Mouse (Mus musculus): Measurements from ENCODE around the gene Lat2. TPM values are rescaled to one million over a fixed set of nuclear protein-coding genes. Genes with fewer than 3 reads are reported as not detected.

Gene Lat2
- polyA plus RNA-seq, 1 experiment from 2014 or later = 1.3 TPM

DNA sequence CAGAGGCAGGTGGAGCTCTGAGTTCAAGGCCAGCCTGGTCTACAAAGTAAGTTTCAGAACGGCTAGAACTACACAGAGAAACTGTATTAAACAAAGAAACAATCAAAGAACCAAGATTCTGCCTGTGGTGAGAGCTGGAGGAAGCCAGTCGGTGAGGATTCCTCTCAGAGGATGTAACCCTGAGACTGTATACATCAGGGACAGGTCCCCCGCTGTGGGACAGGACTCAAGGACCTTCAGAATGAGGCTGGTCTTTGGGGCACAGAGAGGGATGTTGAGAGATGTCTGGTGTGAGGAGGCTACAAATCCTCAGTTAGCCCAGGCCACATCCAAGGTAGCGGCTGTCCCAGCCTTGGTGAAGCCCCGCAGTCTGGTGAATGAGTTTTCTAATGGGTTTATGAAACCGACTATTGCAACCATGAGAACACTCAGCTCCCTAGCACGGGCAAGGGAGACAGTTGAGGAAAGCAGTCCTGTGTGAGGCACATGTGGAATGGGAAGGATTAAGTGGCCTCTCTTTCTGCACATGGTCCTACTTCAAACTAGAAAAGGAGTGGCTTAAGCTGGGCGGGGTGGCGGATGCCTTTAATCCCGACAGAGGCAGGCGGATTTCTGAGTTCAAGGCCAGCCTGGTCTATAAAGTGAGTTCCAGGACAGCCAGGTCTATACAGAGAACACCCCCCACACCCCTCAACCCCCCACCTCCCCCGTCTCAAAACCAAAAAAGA lies 4.7 kb downstream of the Lat2 start:
- DNase-seq (ENCODE audit: low spot score) (no peak), ATAC-seq (ENCODE audit: insufficient number of reproducible peaks, low FRiP score, low TSS enrichment, low read depth) (no peak)

GRCm38 (mm10) chr5:134607121-134607520 lies 7.7 kb downstream of the Lat2 start:
- Histone ChIP-seq H3K27me3 (ENCODE audit: control insufficient read depth, insufficient read depth, low read length) (no peaks in the 10 kb centered on the region), H3K27ac (replicated peaks; ENCODE audit: low read depth, low read length) (no peak overlapping the region), H3K9me3 (ENCODE audit: control insufficient read depth, low read length) (no peaks in the 10 kb centered on the region), H3K36me3 (ENCODE audit: control insufficient read depth, insufficient read depth, low read length) (no peaks in the 10 kb centered on the region), H3K9ac (ENCODE audit: low read length) (no peak overlapping the region), H3K4me1 (ENCODE audit: control insufficient read depth, insufficient read depth, low read length) (no peaks in the 10 kb centered on the region), H3K4me2 (ENCODE audit: low read depth, severe bottlenecking) (no peak overlapping the region), H3K4me3 (ENCODE audit: low read depth, low read length) (no peak overlapping the region)
- 72% methylated on average over 5 of the region's 5 CpGs for WGBS
- ATAC-seq (ENCODE audit: insufficient number of reproducible peaks, low FRiP score, low TSS enrichment, low read depth) (no peak), DNase-seq (ENCODE audit: low spot score) (no peak)

More for the DNA sequence above, 4.7 kb downstream of the Lat2 start:
- 85% methylated on average over 12 of the region's 12 CpGs for WGBS
- Histone ChIP-seq H3K4me3 (ENCODE audit: low read depth, low read length) (no peak overlapping the region), H3K36me3 (ENCODE audit: control insufficient read depth, insufficient read depth, low read length) (no peaks in the 10 kb centered on the region), H3K4me1 (ENCODE audit: control insufficient read depth, insufficient read depth, low read length) (no peaks in the 10 kb centered on the region), H3K27ac (replicated peaks; ENCODE audit: low read depth, low read length) (no peak overlapping the region), H3K9ac (ENCODE audit: low read length) (no peak overlapping the region), H3K27me3 (ENCODE audit: control insufficient read depth, insufficient read depth, low read length) (no peaks in the 10 kb centered on the region), H3K9me3 (ENCODE audit: control insufficient read depth, low read length) (no peaks in the 10 kb centered on the region), H3K4me2 (ENCODE audit: low read depth, severe bottlenecking) (no peak overlapping the region)

GRCm38 (mm10) chr5:134606314-134606713 lies 8.5 kb downstream of the Lat2 start:
- ATAC-seq (ENCODE audit: insufficient number of reproducible peaks, low FRiP score, low TSS enrichment, low read depth) = no peak
- no peaks in the 10 kb centered on the region for H3K36me3 ChIP-seq (ENCODE audit: control insufficient read depth, insufficient read depth, low read length)

DNA sequence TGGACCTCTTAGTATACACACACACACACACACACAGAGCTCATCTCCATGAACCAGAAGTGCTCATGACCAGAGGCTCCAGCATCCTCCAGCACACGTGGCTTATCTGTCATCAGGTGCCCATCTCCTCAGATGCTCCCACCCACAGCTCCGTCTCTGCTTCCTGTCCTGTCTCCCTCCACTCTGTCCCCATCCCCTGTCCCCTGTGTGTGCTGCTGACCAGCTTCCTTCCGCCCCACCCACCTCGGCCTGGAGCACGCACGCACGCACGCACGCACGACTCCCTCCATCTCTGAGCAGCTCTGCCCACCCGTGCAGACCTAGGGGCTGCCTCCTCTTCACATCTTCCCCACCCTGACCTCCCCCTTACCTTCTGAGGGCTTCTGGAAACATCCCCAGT lies 10.4 kb downstream of the Lat2 start:
- H3K4me1 ChIP-seq (ENCODE audit: control insufficient read depth, insufficient read depth, low read length) = 0 out of 2 replicates have a peak, but pooled peaks cover 4% of the 10 kb centered on the region
- no peak overlapping the region for H3K27ac ChIP-seq (replicated peaks; ENCODE audit: low read depth, low read length)
- H3K4me3 ChIP-seq (ENCODE audit: low read depth, low read length) = no peak overlapping the region
- H3K4me2 ChIP-seq (ENCODE audit: low read depth, severe bottlenecking) = no peak overlapping the region
- no peaks in the 10 kb centered on the region for H3K27me3 ChIP-seq (ENCODE audit: control insufficient read depth, insufficient read depth, low read length)
- H3K9ac ChIP-seq (ENCODE audit: low read length) = no peak overlapping the region
- no peak for ATAC-seq (ENCODE audit: insufficient number of reproducible peaks, low FRiP score, low TSS enrichment, low read depth)
- no peak for DNase-seq (ENCODE audit: low spot score)
- no peaks in the 10 kb centered on the region for H3K9me3 ChIP-seq (ENCODE audit: control insufficient read depth, low read length)
- H3K36me3 ChIP-seq (ENCODE audit: control insufficient read depth, insufficient read depth, low read length) = no peaks in the 10 kb centered on the region
- WGBS = 86% methylated on average over 11 of the region's 11 CpGs

More at GRCm38 (mm10) chr5:134606314-134606713, 8.5 kb downstream of the Lat2 start:
- Histone ChIP-seq H3K27me3 (ENCODE audit: control insufficient read depth, insufficient read depth, low read length) (no peaks in the 10 kb centered on the region), H3K4me2 (ENCODE audit: low read depth, severe bottlenecking) (no peak overlapping the region), H3K9me3 (ENCODE audit: control insufficient read depth, low read length) (no peaks in the 10 kb centered on the region), H3K27ac (replicated peaks; ENCODE audit: low read depth, low read length) (no peak overlapping the region), H3K9ac (ENCODE audit: low read length) (no peak overlapping the region), H3K4me1 (ENCODE audit: control insufficient read depth, insufficient read depth, low read length) (no peaks in the 10 kb centered on the region), H3K4me3 (ENCODE audit: low read depth, low read length) (no peak overlapping the region)
- DNase-seq (ENCODE audit: low spot score) = no peak

- H3K4me3 ChIP-seq (ENCODE audit: low read depth, low read length) = no peak overlapping the region
- DNase-seq (ENCODE audit: low spot score) (no peak), ATAC-seq (ENCODE audit: insufficient number of reproducible peaks, low FRiP score, low TSS enrichment, low read depth) (no peak)
- peaks cover 46% of the 10 kb centered on the region for H3K36me3 ChIP-seq (ENCODE audit: control insufficient read depth, insufficient read depth, low read length)
- 0 out of 2 replicates have a peak, but pooled peaks cover 4% of the 10 kb centered on the region for H3K4me1 ChIP-seq (ENCODE audit: control insufficient read depth, insufficient read depth, low read length)
- WGBS = 95% methylated on average over 10 of the region's 10 CpGs
- H3K4me2 ChIP-seq (ENCODE audit: low read depth, severe bottlenecking) = no peak overlapping the region
- H3K9ac ChIP-seq (ENCODE audit: low read length) = no peak overlapping the region
- H3K27ac ChIP-seq (replicated peaks; ENCODE audit: low read depth, low read length) = no peak overlapping the region
- H3K9me3 ChIP-seq (ENCODE audit: control insufficient read depth, low read length) = no peaks in the 10 kb centered on the region
- H3K27me3 ChIP-seq (ENCODE audit: control insufficient read depth, insufficient read depth, low read length) = no peaks in the 10 kb centered on the region
Observed at GRCm38 (mm10) chr5:134597711-134598110, 17.1 kb downstream of the Lat2 start.

DNA sequence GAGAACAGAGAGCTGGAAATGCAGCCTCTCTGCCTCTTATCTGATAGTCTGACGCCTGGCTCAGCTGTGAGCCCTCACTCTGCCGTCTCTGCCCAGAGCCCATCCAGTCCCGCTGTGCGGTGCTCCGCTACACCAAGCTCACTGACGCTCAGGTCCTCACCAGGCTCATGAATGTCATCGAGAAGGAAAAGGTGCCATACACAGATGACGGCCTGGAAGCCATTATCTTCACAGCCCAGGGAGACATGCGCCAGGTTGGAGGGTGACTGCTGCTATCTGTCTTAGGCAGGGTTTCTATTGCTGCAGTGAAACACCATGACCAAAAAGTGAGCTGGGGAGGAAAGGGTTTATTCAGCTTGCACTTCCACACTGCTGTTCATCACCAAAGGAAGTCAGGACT lies 21.7 kb downstream of the Lat2 start:
- H3K27ac ChIP-seq (replicated peaks; ENCODE audit: low read depth, low read length) = no peak overlapping the region

DNA sequence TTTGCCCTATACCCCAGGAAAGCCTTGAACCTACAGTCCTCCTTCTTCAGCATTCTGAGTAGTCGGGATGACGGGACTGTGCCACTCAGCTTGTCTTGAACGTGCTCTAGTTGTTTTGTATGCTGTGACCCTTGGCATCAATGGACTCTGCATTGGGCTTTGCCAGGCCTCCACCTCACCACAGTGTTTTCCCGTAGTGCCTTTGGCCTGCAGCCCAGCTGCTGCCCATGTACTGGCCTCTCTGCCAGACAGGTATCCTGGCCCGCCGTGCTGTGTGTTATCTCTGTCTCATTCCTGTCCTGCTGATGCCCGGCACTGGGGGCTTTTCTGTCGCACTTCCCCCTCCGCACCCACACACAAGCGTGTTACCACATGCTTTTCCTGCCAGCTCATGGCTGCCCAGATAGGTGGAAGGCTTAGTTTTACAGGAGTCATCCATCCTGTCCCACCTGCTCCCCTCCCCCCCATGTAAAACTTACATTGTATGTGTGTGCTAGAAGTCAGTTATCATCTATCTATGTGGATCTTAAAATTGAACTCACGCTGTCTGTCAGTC lies 22.7 kb downstream of the Lat2 start:
- DNase-seq (ENCODE audit: low spot score) (no peak), ATAC-seq (ENCODE audit: insufficient number of reproducible peaks, low FRiP score, low TSS enrichment, low read depth) (no peak)
- Histone ChIP-seq H3K27me3 (ENCODE audit: control insufficient read depth, insufficient read depth, low read length) (no peaks in the 10 kb centered on the region), H3K27ac (replicated peaks; ENCODE audit: low read depth, low read length) (no peak overlapping the region), H3K36me3 (ENCODE audit: control insufficient read depth, insufficient read depth, low read length) (peaks cover 50% of the 10 kb centered on the region), H3K9ac (ENCODE audit: low read length) (no peak overlapping the region), H3K4me1 (ENCODE audit: control insufficient read depth, insufficient read depth, low read length) (no peaks in the 10 kb centered on the region), H3K4me2 (ENCODE audit: low read depth, severe bottlenecking) (no peak overlapping the region), H3K4me3 (ENCODE audit: low read depth, low read length) (no peak overlapping the region), H3K9me3 (ENCODE audit: control insufficient read depth, low read length) (no peaks in the 10 kb centered on the region)
- 91% methylated on average over 11 of the region's 11 CpGs for WGBS

More for the DNA sequence above, 21.7 kb downstream of the Lat2 start:
- WGBS = 84% methylated on average over 9 of the region's 9 CpGs
- no peak for DNase-seq (ENCODE audit: low spot score)
- ATAC-seq (ENCODE audit: insufficient number of reproducible peaks, low FRiP score, low TSS enrichment, low read depth) = no peak
- H3K36me3 ChIP-seq (ENCODE audit: control insufficient read depth, insufficient read depth, low read length) = peaks cover 59% of the 10 kb centered on the region
- H3K4me2 ChIP-seq (ENCODE audit: low read depth, severe bottlenecking) = no peak overlapping the region
- H3K9me3 ChIP-seq (ENCODE audit: control insufficient read depth, low read length) = no peaks in the 10 kb centered on the region
- no peaks in the 10 kb centered on the region for H3K27me3 ChIP-seq (ENCODE audit: control insufficient read depth, insufficient read depth, low read length)
- H3K4me1 ChIP-seq (ENCODE audit: control insufficient read depth, insufficient read depth, low read length) = no peaks in the 10 kb centered on the region
- H3K4me3 ChIP-seq (ENCODE audit: low read depth, low read length) = no peak overlapping the region
- no peak overlapping the region for H3K9ac ChIP-seq (ENCODE audit: low read length)

- no peaks in the 10 kb centered on the region for H3K9me3 ChIP-seq (ENCODE audit: control insufficient read depth, low read length)
- H3K36me3 ChIP-seq (ENCODE audit: control insufficient read depth, insufficient read depth, low read length) = peaks cover 33% of the 10 kb centered on the region
- H3K4me1 ChIP-seq (ENCODE audit: control insufficient read depth, insufficient read depth, low read length) = no peaks in the 10 kb centered on the region
- H3K27me3 ChIP-seq (ENCODE audit: control insufficient read depth, insufficient read depth, low read length) = no peaks in the 10 kb centered on the region
- ATAC-seq (ENCODE audit: insufficient number of reproducible peaks, low FRiP score, low TSS enrichment, low read depth) = no peak
- WGBS = 84% methylated on average over 3 of the region's 3 CpGs
- H3K9ac ChIP-seq (ENCODE audit: low read length) = no peak overlapping the region
- DNase-seq (ENCODE audit: low spot score) = no peak
- H3K4me2 ChIP-seq (ENCODE audit: low read depth, severe bottlenecking) = no peak overlapping the region
- no peak overlapping the region for H3K4me3 ChIP-seq (ENCODE audit: low read depth, low read length)
- H3K27ac ChIP-seq (replicated peaks; ENCODE audit: low read depth, low read length) = no peak overlapping the region
Observed at GRCm38 (mm10) chr5:134589900-134590299, 24.9 kb downstream of the Lat2 start.
